Mouse (Mus musculus) gastrocnemius, postnatal 4 days (tissue): Measurements from ENCODE around the gene 4930444G20Rik. TPM values are rescaled to one million over a fixed set of nuclear protein-coding genes. Genes with fewer than 3 reads are reported as not detected.
A peak's percentile ranks its signal among the peaks of the same experiment; 100 is the strongest.
"Not testable (repeated sequence)": the region's sequence is repeated elsewhere in the genome, so short reads cannot be mapped to it uniquely, and the experiment has no call there.

ENCODE experiments used
- DNase-seq, 2 experiments: peaks; one replicate each; pipeline ENCODE4 v3.0.0; 2021 to 2022; ENCODE audit warnings: low spot score in 2 of 2, mixed read lengths in 2 of 2
- long read RNA-seq, 2 experiments: library from polyadenylated mRNA; stranded (forward); transcript quantifications; one replicate each; pipeline ENCODE4 v2.0.0; 2021
- total RNA-seq, 2 experiments: library from RNA; stranded (reverse); gene quantifications; 2 replicates each; pipeline ENCODE4 v1.2.3; 2021

4930444G20Rik gene
- total RNA-seq = not detected
- long read RNA-seq, experiment 1 = 0 reads
- long read RNA-seq, experiment 2 = 0 reads

DNA sequence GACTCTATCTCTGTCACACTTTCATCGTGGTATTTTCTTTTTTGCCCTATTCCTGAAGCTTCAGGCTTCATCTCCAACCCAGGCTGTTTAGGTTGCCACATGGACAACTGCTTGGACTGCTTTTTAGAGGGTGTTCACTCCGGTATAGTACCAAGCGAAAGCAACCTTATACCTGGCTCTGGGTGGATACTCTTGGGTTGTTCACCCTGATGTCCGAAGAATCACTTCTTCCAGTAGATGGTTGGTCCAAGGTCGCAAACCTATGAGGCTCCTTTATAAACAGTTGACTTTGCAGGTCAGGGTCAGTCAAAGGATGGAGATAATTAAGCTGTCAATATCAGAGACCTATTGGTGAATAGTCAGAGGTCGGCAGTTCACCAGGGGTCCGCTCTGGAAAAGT lies at the start of gene 4930444G20Rik:
TSS of gene 4930444G20Rik (minus strand) at position 101 of the 400 bp plus-strand sequence.
- not testable (repeated sequence) for DNase-seq

DNA sequence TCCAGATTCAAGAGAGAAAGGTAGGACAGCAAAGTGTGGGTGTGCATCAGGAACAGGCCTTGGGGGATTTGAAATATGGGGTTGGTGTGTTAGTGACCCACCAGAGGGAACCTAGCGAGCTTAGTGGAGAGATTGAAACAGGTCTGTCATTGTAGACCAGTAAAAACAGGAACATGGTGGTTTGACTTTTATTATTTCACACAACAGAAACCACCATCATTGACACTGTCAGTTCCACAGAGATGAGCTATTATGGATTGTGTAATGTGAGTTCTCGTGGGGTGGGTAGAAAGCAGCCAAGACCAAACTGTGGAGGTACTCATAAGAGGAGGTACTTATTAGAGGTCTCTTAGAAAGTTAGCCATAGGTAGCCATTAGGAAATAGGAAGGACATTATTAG lies 6.7 kb upstream of the 4930444G20Rik start:
- no peak for DNase-seq

DNA sequence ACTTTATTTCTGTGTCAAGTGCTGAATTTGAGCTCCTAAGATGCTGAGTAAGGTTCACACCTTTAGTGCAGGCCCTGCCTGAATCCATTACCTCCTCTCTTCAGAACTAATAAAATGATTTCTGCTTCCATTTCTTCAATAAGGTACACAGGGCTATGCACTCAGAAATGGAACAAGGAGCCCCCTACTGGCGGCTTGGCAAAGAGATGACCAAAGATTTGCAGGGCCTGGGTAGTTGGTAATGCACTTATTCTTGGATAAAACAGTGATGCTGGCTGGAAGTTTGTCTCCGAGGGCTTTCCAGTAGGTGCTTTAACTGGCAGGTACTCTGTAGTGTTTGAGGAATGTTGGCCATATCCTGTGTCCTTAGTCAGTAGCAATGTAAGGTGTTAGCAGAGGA lies 4.9 kb upstream of the 4930444G20Rik start:
- no peak for DNase-seq

DNA sequence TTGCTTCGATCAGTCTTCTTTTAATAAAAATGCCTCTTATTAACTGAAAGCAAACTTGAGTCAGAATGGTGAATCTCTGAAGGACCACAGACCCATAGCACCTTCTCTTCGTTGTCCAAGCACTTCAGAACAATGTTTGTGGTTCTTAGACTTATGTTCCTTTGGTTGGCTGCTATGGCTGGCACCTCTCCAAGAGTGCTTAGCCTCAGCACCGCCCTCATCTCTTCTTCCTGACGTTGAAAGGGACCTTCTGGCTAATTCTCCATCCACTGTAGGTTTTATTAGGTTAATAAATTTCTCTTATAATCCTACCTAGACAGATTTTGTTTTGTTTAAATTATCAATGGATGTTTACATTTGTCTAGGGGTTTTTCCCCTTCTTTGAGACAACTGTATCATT lies 2.7 kb upstream of the 4930444G20Rik start:
- DNase-seq = no peak

DNA sequence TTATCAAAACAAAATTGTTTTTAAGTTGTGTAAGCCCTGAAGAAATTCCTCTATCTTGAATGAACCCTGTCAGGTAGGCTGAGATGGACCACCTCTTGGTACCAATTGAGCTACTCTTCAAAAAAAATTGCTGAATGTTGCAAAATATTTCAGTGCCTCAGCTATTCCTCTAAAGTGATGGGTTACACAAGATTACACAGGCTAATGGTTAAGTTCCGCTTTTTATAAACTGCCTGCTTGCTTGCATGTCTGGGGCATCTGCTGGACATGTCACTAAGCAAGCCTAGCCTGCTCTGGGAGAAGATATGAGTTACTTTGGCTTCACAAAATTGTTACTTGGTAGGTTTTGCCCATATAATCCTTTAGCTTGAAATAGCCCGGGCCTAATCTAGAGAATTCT lies 2.3 kb upstream of the 4930444G20Rik start:
- DNase-seq = no peak

DNA sequence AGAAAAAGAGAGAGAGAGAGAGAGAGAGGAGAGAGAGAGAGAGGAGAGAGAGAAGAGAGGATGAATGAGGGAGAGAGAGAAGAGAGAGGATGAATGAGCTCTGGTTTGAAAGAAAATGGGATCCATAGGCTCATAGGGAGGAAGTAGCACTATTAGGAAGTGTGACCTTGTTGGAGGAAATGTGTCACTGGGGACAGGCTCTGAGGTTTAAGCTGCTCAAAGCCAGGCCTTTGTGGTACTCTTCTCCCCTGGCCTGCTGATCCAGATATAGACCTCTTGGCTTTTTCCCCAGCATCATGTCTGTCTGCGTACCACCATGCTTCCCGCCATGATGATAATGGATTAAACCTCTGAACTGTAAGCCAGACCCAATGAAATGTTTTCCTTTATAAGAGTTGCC lies 8.5 kb downstream of the 4930444G20Rik start:
- DNase-seq = no peak

DNA sequence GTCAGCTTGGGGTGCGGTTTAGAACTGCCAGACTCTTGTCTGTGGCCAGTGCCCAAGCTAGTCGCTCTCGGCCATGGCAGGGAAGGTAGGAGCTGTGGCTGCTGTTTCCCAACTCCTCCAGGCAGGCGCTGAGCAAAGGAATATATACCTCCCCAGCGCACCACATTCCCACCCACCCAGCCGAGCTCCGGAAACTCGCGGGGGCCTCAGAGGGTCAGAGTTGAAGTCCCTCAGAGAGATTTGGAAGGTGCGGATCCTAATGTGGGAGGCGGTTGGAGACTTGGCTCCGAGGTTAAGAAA lies 8.9 kb downstream of the 4930444G20Rik start:
- DNase-seq = peak in 1 of 2 experiments; percentile 9

DNA sequence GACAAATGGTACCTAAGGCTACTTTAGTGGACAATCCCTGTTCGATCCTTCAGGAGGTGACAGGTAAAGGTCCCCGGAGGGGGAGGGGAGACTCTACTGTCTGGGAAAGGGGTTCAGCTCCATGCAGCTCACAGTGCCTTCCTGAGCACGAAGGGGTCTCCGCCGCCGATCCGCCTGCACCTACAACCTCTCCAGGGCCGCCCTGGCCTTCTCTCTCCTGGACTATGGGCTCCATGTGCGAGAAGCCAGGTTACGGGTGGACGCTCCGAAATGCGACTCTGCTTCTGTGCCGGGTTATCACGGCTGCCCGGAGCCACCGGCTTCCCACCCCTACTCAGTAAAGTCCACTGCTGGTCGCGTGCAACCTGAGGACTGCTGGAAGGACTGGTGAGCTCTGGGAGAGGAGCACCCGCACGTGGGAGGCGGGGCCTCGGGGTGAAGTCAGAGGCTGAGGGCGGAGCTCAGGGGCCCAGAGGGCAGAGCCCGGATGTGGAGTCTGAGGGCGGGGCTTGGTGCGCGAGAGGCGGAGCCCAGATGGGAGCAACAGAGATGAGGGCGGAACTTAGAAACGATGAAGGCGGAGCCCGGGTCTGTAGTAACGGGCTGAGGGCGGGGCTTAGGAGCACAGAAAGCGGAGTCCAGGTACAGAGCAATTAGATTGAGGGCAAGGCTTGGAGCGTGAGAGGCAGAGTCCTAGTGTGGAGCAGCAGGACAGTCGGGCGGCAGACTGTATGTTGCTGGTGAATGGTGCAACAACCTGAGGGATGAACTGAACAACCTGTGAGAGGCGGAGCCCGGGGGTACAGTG lies 9.5 kb downstream of the 4930444G20Rik start:
- peak; percentile 69 to 84 for DNase-seq

DNA sequence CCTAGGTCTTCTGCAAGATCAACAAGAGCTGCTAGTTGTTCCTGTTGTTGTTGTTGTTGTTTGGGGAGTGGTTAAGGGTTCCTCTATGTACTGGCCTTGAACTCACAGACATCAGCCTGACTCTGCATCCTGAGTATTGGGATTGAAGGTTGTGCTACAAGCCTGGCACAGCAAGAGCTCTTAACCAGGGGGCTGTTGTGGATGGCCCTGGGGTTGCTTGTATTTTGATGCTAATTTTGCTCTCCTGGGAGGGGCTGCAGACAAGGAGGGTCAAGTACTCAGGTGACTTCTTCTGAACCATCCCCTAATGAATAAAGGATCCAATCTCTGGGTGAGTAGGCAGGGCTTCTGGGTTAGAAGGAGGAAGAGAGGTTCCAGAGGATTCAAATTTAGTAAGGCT lies 12.6 kb downstream of the 4930444G20Rik start:
- no peak for DNase-seq

DNA sequence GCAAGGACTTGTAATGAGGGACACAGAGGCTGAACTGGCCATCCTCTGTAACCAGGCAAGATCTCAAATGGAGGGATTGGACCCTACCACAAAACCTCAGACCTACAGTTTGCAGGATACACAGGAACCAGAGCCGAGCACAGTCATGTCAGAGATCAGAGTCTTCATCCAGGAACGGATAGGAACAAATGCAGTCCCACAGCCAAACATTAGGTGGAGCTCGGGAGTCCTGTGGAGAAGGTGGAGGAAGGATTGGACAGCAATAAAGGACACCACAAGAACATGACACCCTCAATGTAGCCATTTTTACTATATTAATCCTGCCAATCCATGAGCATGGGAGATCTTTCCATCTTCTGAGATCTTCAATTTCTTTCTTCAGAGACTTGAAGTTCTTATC lies 31.6 kb downstream of the 4930444G20Rik start:
- peak in 1 of 2 experiments; percentile 22 for DNase-seq

DNA sequence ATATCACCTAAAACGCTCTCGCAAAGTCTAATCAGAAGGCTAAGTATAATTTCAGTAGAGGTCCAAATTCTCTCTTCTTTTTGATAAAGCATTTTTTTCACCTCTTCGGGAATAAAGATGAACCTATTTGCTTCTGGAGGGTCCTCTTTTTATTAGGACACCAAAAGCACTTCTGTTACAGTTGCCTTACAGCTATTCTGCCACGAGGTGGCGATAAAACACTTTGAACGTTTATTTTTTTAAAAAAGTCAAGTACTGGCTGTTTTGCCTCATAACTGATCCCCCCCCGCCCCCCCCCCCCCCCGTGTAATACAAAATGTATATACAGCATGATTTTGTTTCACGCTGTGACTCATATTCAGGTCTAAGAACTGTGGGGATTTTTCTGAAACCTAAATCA lies 33.6 kb downstream of the 4930444G20Rik start:
- DNase-seq = no peak

DNA sequence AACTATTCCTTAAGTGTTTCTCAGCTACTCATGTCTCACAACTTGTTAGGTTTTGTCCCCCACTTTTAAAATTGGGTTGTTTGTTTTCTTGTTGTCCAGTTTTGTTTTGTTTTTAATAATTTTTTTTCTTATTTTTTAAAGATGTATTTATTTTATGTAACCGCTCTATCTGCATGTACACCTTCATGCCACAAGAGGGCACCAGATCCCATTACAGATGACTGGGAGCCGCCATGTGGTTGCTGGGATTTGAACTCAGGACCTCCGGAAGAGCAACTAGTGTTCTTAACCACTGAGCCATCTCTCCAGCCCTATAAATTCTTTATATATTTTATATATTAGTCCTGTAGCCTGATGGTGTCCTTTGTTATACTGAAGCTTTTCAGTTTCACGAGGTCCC lies 49.3 kb downstream of the 4930444G20Rik start:
- no peak for DNase-seq

DNA sequence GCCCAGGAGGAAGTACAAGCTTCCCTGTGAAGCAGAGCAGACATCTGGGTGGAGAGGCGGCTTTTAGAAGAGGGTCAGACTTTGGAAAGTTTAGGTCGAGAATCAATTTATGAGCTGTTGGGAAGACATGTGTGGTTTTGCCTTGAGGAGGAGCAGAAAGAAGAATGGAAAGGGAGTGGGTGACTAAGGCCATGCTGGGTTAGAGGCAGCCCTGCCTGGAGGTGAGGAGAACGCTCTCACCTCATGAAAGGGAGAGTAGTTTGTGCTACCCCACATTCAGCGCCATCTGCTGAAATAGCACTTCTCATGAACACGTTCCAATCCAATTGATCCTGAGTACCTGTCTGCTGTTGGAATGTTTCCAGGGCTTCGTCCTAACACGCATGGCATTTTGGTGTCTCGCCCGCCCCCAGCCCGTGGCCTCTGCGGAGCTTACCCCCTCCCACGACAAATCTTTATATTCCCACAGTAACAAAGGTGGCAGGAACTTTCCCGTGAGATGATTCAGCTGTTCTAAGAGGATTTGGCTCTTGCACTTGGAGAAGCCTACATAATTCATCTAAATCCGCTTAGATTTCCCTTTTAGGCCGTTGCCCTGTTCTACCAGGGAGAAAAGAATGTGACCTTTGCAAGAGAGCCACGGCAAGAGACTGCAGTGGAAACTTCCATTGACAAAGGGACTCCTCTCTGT lies 50.3 kb downstream of the 4930444G20Rik start:
- DNase-seq = no peak

Other genes starting within 250 kb of the 4930444G20Rik start
- gene Sgk1, start 185.9 kb downstream of the 4930444G20Rik start, total RNA-seq = 10 to 100 TPM; 58.2 to 81.3 TPM
- 1 to 10 TPM; 2.5 to 4.3 TPM for gene E030030I06Rik, start 81.2 kb upstream of the 4930444G20Rik start, total RNA-seq
- 1 to 10 TPM; 1.6 to 1.8 TPM for gene Raet1e, start 90.5 kb upstream of the 4930444G20Rik start, total RNA-seq
- under 1 TPM; 0.57 to 0.86 TPM for gene H60b, start 90.5 kb upstream of the 4930444G20Rik start, total RNA-seq